ENCODE assay signal across 8 mouse cellular contexts in the genomic region with DNA sequence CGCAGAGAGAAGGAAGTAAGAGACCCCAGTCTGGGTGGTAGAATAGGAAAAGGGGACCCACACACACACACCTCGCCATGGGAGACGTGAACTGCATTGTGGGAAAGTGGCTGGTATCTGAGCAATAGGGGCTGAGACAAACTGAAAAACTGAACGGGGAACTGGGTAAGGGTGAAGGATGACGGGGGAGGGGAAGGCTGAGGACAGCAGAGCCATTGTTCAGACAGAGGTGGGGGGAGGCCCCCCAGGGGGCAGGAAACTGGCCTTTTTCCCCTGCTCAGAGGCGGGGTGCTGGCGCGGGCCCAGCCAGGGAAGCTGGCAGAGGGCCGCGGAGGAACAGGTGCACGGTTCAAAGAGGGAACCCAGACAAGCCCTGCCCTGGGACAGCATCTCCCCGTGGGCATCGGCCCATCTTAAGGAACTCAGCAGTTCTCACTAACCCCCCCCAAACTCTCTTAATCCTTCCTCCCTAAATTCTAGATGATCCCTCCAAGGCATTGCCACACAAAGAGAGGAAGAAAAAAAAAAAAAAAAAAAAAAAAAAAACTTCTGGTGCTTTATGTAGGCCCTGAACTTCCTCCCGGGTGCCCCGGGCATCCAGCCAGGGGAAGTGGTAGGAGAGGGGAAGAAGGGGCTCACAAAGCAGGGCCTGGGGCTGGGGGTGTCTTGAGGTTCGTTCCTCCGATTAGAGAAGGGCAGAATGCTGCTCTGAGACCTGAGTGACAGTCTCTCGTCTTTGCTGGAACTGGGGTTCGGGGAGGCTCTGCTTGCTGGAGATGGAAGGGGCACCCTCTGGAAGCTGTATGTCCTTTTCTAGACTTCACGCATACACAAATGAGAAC. TPM values are rescaled to one million over a fixed set of nuclear protein-coding genes. Genes with fewer than 3 reads are reported as not detected.
A peak's percentile ranks its signal among the peaks of the same experiment; 100 is the strongest.
DNase-seq lines count a peak whose midpoint lies in the region; ATAC-seq lines count a peak whose summit lies in the region.

No protein-coding gene starts in this region.

- H3K27ac ChIP-seq in forebrain, embryonic 12.5 days: peak overlapping the region; percentile 65
- peak overlapping the region; percentile 70 for H3K27ac ChIP-seq in hindbrain, embryonic 15.5 days (replicated peaks)
- H3K27ac ChIP-seq in liver, embryonic 12.5 days: peak overlapping the region; percentile 100
- H3K27ac ChIP-seq in midbrain, embryonic 16.5 days (ENCODE audit: low read length): peak overlapping the region; percentile 42; the same call in 1 of the 2 replicates

- DNase-seq in cerebellum, adult 11-12 months: peak; percentile 33
- DNase-seq in thymus, postnatal 0 days (ENCODE audit: low spot score): peak; percentile 84

- H3K27me3 ChIP-seq in forebrain, embryonic 12.5 days: peaks cover 22% of the 10 kb centered on the region
- peaks cover 6% of the 10 kb centered on the region; the same call in 1 of the 2 replicates for H3K27me3 ChIP-seq in hindbrain, embryonic 15.5 days
- peaks cover 4% of the 10 kb centered on the region; the same call in 1 of the 2 replicates for H3K27me3 ChIP-seq in liver, embryonic 12.5 days (replicated peaks)
- H3K27me3 ChIP-seq in midbrain, embryonic 16.5 days (ENCODE audit: control insufficient read depth, insufficient read depth, low read depth, low read length): no peaks in the 10 kb centered on the region; the same call in none of the 2 replicates

- no peaks in the 10 kb centered on the region for H3K9me3 ChIP-seq in forebrain, embryonic 12.5 days
- H3K9me3 ChIP-seq in hindbrain, embryonic 15.5 days: no peaks in the 10 kb centered on the region
- no peaks in the 10 kb centered on the region for H3K9me3 ChIP-seq in liver, embryonic 12.5 days (replicated peaks)
- H3K9me3 ChIP-seq in midbrain, embryonic 16.5 days (replicated peaks; ENCODE audit: control insufficient read depth, low read length, poor library complexity, severe bottlenecking): no peaks in the 10 kb centered on the region

- H3K4me3 ChIP-seq in forebrain, embryonic 12.5 days (replicated peaks): no peak overlapping the region
- H3K4me3 ChIP-seq in hindbrain, embryonic 15.5 days: no peak overlapping the region
- H3K4me3 ChIP-seq in liver, embryonic 12.5 days: peak overlapping the region; percentile 88
- no peak overlapping the region for H3K4me3 ChIP-seq in midbrain, embryonic 16.5 days (ENCODE audit: low read depth, low read length)

- WGBS in forebrain, embryonic 12.5 days: 28% methylated on average over 20 of the region's 20 CpGs
- 29% methylated on average over 16 of the region's 20 CpGs for WGBS in hindbrain, embryonic 15.5 days
- WGBS in liver, embryonic 12.5 days (ENCODE audit: insufficient replicate concordance): 23% methylated on average over 19 of the region's 20 CpGs
- 36% methylated on average over 19 of the region's 20 CpGs for WGBS in midbrain, embryonic 16.5 days

- peak overlapping the region; percentile 34 for H3K4me2 ChIP-seq in forebrain, embryonic 12.5 days
- peak overlapping the region; percentile 2; the same call in 1 of the 2 replicates for H3K4me2 ChIP-seq in hindbrain, embryonic 15.5 days
- peak overlapping the region; percentile 96 for H3K4me2 ChIP-seq in liver, embryonic 12.5 days
- no peak overlapping the region for H3K4me2 ChIP-seq in midbrain, embryonic 16.5 days (ENCODE audit: low read length)

- ATAC-seq in cerebellum, adult (ENCODE audit: insufficient number of reproducible peaks, low FRiP score, low TSS enrichment): no peak
- ATAC-seq in CD4-positive, CD25-positive, alpha-beta regulatory T cell, adult 4 months: peak; percentile 43
- peak; percentile 45; the same call in 1 of the 2 replicates for ATAC-seq in forebrain, embryonic 12.5 days (ENCODE audit: low FRiP score)
- peak; percentile 69 for ATAC-seq in hindbrain, embryonic 15.5 days (ENCODE audit: low FRiP score, low read depth)
- no peak for ATAC-seq in liver, embryonic 12.5 days
- ATAC-seq in midbrain, embryonic 16.5 days: peak; percentile 49; the same call in 1 of the 2 replicates

- H3K4me1 ChIP-seq in forebrain, embryonic 12.5 days: peaks cover 19% of the 10 kb centered on the region
- peaks cover 14% of the 10 kb centered on the region for H3K4me1 ChIP-seq in hindbrain, embryonic 15.5 days (replicated peaks)
- H3K4me1 ChIP-seq in liver, embryonic 12.5 days: peaks cover 79% of the 10 kb centered on the region
- peaks cover 5% of the 10 kb centered on the region for H3K4me1 ChIP-seq in midbrain, embryonic 16.5 days (ENCODE audit: control insufficient read depth, insufficient read depth, low read length)

- no peaks in the 10 kb centered on the region for H3K36me3 ChIP-seq in forebrain, embryonic 12.5 days (replicated peaks)
- no peaks in the 10 kb centered on the region for H3K36me3 ChIP-seq in hindbrain, embryonic 15.5 days
- H3K36me3 ChIP-seq in liver, embryonic 12.5 days: peaks cover 65% of the 10 kb centered on the region
- H3K36me3 ChIP-seq in midbrain, embryonic 16.5 days (ENCODE audit: control insufficient read depth, insufficient read depth, low read length): no peaks in the 10 kb centered on the region

- peak overlapping the region; percentile 25; the same call in 1 of the 2 replicates for H3K9ac ChIP-seq in forebrain, embryonic 12.5 days
- H3K9ac ChIP-seq in hindbrain, embryonic 15.5 days: no peak overlapping the region
- H3K9ac ChIP-seq in liver, embryonic 12.5 days: peak overlapping the region; percentile 100
- H3K9ac ChIP-seq in midbrain, embryonic 16.5 days (ENCODE audit: low read depth, low read length): no peak overlapping the region

RNA-seq across cellular contexts. Expression of a gene that starts 3.7 kb away (rescaled TPM):
- polyA plus RNA-seq in CD4-positive, CD25-positive, alpha-beta regulatory T cell, adult 4 months (2017; shearing (Covaris generic)): 100 to 1,000 TPM; 130 to 152 TPM
- 1.1 and 1.4 TPM in 2 replicates for polyA plus RNA-seq in forebrain, embryonic 12.5 days (2016; fragmentation: Nextera tagmentation; extraction: Ambion mirVana)
- polyA plus RNA-seq in hindbrain, embryonic 15.5 days (2015; fragmentation: Nextera tagmentation; extraction: Ambion mirVana): 2.3 and 2.9 TPM in 2 replicates
- 159 and 161 TPM in 2 replicates for polyA plus RNA-seq in liver, embryonic 12.5 days (2016; fragmentation: Nextera tagmentation; extraction: Ambion mirVana)
- polyA plus RNA-seq in midbrain, embryonic 16.5 days (2015; fragmentation: Nextera tagmentation; extraction: Ambion mirVana): 0.81 and 0.84 TPM in 2 replicates
- 105 and 120 TPM in 2 replicates for polyA plus RNA-seq in thymus, postnatal 0 days (2015; fragmentation: Nextera tagmentation; extraction: Ambion mirVana)

RNA-seq across cellular contexts. Expression of a gene that starts 24.8 kb away (rescaled TPM):
- under 1 TPM in 1 of 2 experiments, not detected in 1; 0.19 TPM for polyA plus RNA-seq in CD4-positive, CD25-positive, alpha-beta regulatory T cell, adult 4 months (2017; shearing (Covaris generic))
- polyA plus RNA-seq in forebrain, embryonic 12.5 days (2016; fragmentation: Nextera tagmentation; extraction: Ambion mirVana): not detected in 2 replicates
- polyA plus RNA-seq in hindbrain, embryonic 15.5 days (2015; fragmentation: Nextera tagmentation; extraction: Ambion mirVana): not detected in 2 replicates
- polyA plus RNA-seq in liver, embryonic 12.5 days (2016; fragmentation: Nextera tagmentation; extraction: Ambion mirVana): not detected in 2 replicates
- not detected in 2 replicates for polyA plus RNA-seq in midbrain, embryonic 16.5 days (2015; fragmentation: Nextera tagmentation; extraction: Ambion mirVana)
- 0.05 TPM in 1 of 2 replicates, not detected in the other for polyA plus RNA-seq in thymus, postnatal 0 days (2015; fragmentation: Nextera tagmentation; extraction: Ambion mirVana)

RNA-seq across cellular contexts. Expression of a gene that starts 25.7 kb away (rescaled TPM):
- 10 to 100 TPM; 27.9 to 29.4 TPM for polyA plus RNA-seq in CD4-positive, CD25-positive, alpha-beta regulatory T cell, adult 4 months (2017; shearing (Covaris generic))
- polyA plus RNA-seq in forebrain, embryonic 12.5 days (2016; fragmentation: Nextera tagmentation; extraction: Ambion mirVana): 25.6 and 29.1 TPM in 2 replicates
- 32.8 and 42.5 TPM in 2 replicates for polyA plus RNA-seq in hindbrain, embryonic 15.5 days (2015; fragmentation: Nextera tagmentation; extraction: Ambion mirVana)
- 22.9 and 23.5 TPM in 2 replicates for polyA plus RNA-seq in liver, embryonic 12.5 days (2016; fragmentation: Nextera tagmentation; extraction: Ambion mirVana)
- polyA plus RNA-seq in midbrain, embryonic 16.5 days (2015; fragmentation: Nextera tagmentation; extraction: Ambion mirVana): 38.3 and 39.4 TPM in 2 replicates
- polyA plus RNA-seq in thymus, postnatal 0 days (2015; fragmentation: Nextera tagmentation; extraction: Ambion mirVana): 30.2 and 33.3 TPM in 2 replicates

RNA-seq across cellular contexts. Expression of a gene that starts 40.0 kb away (rescaled TPM):
- not detected for polyA plus RNA-seq in CD4-positive, CD25-positive, alpha-beta regulatory T cell, adult 4 months (2017; shearing (Covaris generic))
- not detected in 2 replicates for polyA plus RNA-seq in forebrain, embryonic 12.5 days (2016; fragmentation: Nextera tagmentation; extraction: Ambion mirVana)
- polyA plus RNA-seq in hindbrain, embryonic 15.5 days (2015; fragmentation: Nextera tagmentation; extraction: Ambion mirVana): 0.23 and 0.38 TPM in 2 replicates
- not detected in 2 replicates for polyA plus RNA-seq in liver, embryonic 12.5 days (2016; fragmentation: Nextera tagmentation; extraction: Ambion mirVana)
- 0.29 TPM in 1 of 2 replicates, not detected in the other for polyA plus RNA-seq in midbrain, embryonic 16.5 days (2015; fragmentation: Nextera tagmentation; extraction: Ambion mirVana)
- not detected in 2 replicates for polyA plus RNA-seq in thymus, postnatal 0 days (2015; fragmentation: Nextera tagmentation; extraction: Ambion mirVana)

RNA-seq across cellular contexts. Expression of a gene that starts 57.3 kb away (rescaled TPM):
- 10 to 100 TPM; 10.6 to 13.8 TPM for polyA plus RNA-seq in CD4-positive, CD25-positive, alpha-beta regulatory T cell, adult 4 months (2017; shearing (Covaris generic))
- polyA plus RNA-seq in forebrain, embryonic 12.5 days (2016; fragmentation: Nextera tagmentation; extraction: Ambion mirVana): 17.8 and 19.0 TPM in 2 replicates
- polyA plus RNA-seq in hindbrain, embryonic 15.5 days (2015; fragmentation: Nextera tagmentation; extraction: Ambion mirVana): 19.5 and 20.3 TPM in 2 replicates
- 3.0 and 3.6 TPM in 2 replicates for polyA plus RNA-seq in liver, embryonic 12.5 days (2016; fragmentation: Nextera tagmentation; extraction: Ambion mirVana)
- polyA plus RNA-seq in midbrain, embryonic 16.5 days (2015; fragmentation: Nextera tagmentation; extraction: Ambion mirVana): 22.2 and 23.1 TPM in 2 replicates
- polyA plus RNA-seq in thymus, postnatal 0 days (2015; fragmentation: Nextera tagmentation; extraction: Ambion mirVana): 4.6 and 5.5 TPM in 2 replicates

Comparison
In these comparisons a context has a peak if more than half of its experiments do, and no peak if none do; other contexts are left out.
1. ATAC-seq: peak in CD4-positive, CD25-positive, alpha-beta regulatory T cell, adult 4 months (single experiment), forebrain, embryonic 12.5 days (single experiment), hindbrain, embryonic 15.5 days (single experiment) and midbrain, embryonic 16.5 days (single experiment); none in cerebellum, adult (single experiment) and liver, embryonic 12.5 days (single experiment).
2. H3K27ac ChIP-seq: peak in every context shown above with its lines; median percentile 100 in liver, embryonic 12.5 days; 70 in hindbrain, embryonic 15.5 days; 65 in forebrain, embryonic 12.5 days; 42 in midbrain, embryonic 16.5 days.
3. H3K9ac ChIP-seq: peak in forebrain, embryonic 12.5 days (single experiment) and liver, embryonic 12.5 days (single experiment); none in hindbrain, embryonic 15.5 days (single experiment) and midbrain, embryonic 16.5 days (single experiment).
4. RNA of a gene that starts 3.7 kb away (polyA plus RNA-seq): 159 to 161 TPM in liver, embryonic 12.5 days, 130 to 152 TPM in CD4-positive, CD25-positive, alpha-beta regulatory T cell, adult 4 months and 105 to 120 TPM in thymus, postnatal 0 days; 2.3 to 2.9 TPM in hindbrain, embryonic 15.5 days, 1.1 to 1.4 TPM in forebrain, embryonic 12.5 days and 0.81 to 0.84 TPM in midbrain, embryonic 16.5 days; every median in the first group is over 10 times any median in the second.